Mouse (Mus musculus) liver, embryonic 14.5 days (tissue): ENCODE measurements around the gene Unc5a.

ENCODE experiments used
- CTCF ChIP-seq: IDR thresholded peaks from 2 replicates; pipeline ENCODE4 v1.5.1; 2016; ENCODE audit warnings: antibody characterized with exemption, low read depth, control low read depth
- EP300 ChIP-seq: IDR thresholded peaks from 2 replicates; pipeline ENCODE4 v1.6.1; 2016; ENCODE audit warnings: antibody characterized with exemption, low read depth

DNA sequence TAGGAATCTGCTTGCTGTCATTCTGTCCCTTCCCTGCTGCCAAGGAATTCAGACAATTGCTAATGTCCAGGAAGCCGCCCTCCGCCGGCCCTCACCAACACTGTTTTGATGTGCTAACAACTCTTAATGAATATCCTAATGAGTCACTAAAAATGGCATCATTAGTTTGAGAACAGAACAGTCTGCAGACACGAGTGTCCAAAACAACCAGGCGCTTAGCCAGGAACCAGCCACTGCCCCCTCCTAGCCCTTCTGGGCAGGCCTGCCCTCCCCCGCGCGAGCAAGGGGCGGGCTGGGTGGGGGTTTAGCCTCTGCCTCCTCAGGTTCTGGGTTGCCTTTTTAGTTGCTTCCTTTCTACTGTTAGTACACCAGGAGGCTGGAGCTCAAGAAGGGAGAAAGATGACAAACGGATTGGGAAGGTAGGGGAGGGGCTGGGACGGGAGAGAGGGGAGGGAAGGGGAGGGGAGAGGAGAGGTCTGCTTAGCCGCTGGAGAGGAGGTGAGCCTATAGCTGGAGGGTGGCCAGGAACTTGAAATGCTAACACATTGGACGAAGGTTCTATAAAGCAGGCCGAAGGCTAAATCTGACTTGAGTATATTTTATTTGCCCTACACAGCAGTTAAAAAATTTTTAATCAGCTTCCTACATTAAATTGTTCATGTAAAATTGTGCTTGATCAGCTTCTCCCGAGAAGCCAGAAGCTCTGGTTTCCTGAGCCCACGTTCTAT, 36.2 kb upstream of the Unc5a start:
- no peak for TF ChIP-seq CTCF
- no peak for TF ChIP-seq EP300
